8 mouse cellular contexts compared by ENCODE assay signal in genomic region chr7:112328969-112329368, GRCm38 (mm10).
DNase-seq lines count a peak whose midpoint lies in the region; ATAC-seq and TF ChIP-seq lines count a peak whose summit lies in the region.
"Had no signal": no experiment of that assay in that cellular context is flagged by ENCODE, and none has a peak within 500 bp of the region (broad histone marks: within the 10 kb centered on the region; RNA-seq: fewer than 3 reads in every experiment).

No protein-coding gene starts in this region.

- H3K4me2 ChIP-seq in CH12.LX (ENCODE audit: insufficient read depth, low read depth, poor library complexity, severe bottlenecking) = no peak overlapping the region
- no peak overlapping the region for H3K4me2 ChIP-seq in heart, embryonic 14.5 days (ENCODE audit: low read length)
- H3K4me2 ChIP-seq: embryonic facial prominence, embryonic 13.5 days had no signal

- no peak overlapping the region for H3K27ac ChIP-seq in CH12.LX (ENCODE audit: insufficient read depth, low read depth)
- peak overlapping the region; percentile 15 to 17; a peak in 1 of 4 replicates for H3K27ac ChIP-seq in heart, embryonic 14.5 days (replicated peaks in 1 of 2; ENCODE audit: control insufficient read depth in 1 of 2, insufficient read depth in 1 of 2, low read depth in 2 of 2, low read length in 2 of 2)
- H3K27ac ChIP-seq: embryonic facial prominence, embryonic 13.5 days had no signal

- no peak for ATAC-seq in heart, embryonic 14.5 days (ENCODE audit: insufficient number of reproducible peaks, insufficient read depth, low FRiP score, low read depth)

- H3K9ac ChIP-seq in CH12.LX (ENCODE audit: insufficient read depth, low read depth) = no peak overlapping the region
- no peak overlapping the region for H3K9ac ChIP-seq in heart, embryonic 14.5 days (ENCODE audit: low read length)
- H3K9ac ChIP-seq: embryonic facial prominence, embryonic 13.5 days had no signal

- in situ Hi-C loops in CH12.LX (cut with MboI; ENCODE audit: low pct_ligation_motif_present, low pct_unique_long_range_greater_than_20kb, low sequenced_read_pairs) = no loop called here

- TF ChIP-seq RAD21 in CH12.LX (IDR thresholded peaks at IDR 0.05; ENCODE audit: low read depth, low read length) = peak; percentile 37

- peaks cover 45% of the 10 kb centered on the region for H3K27me3 ChIP-seq in CH12.LX (replicated peaks)
- H3K27me3 ChIP-seq in heart, embryonic 14.5 days (ENCODE audit: control insufficient read depth, insufficient read depth, low read length) = no peaks in the 10 kb centered on the region

- H3K36me3 ChIP-seq in CH12.LX (replicated peaks in 1 of 2; ENCODE audit: control insufficient read depth in 1 of 2, insufficient read depth in 1 of 2, low read length in 1 of 2) = no peaks in the 10 kb centered on the region
- H3K36me3 ChIP-seq in heart, embryonic 14.5 days (ENCODE audit: control insufficient read depth, insufficient read depth, low read length) = peaks cover 98% of the 10 kb centered on the region
- H3K36me3 ChIP-seq: embryonic facial prominence, embryonic 13.5 days had no signal

- dilution Hi-C loops in CH12.LX (cut with MboI; ENCODE audit: extremely low pct_ligation_motif_present, extremely low pct_unique_long_range_greater_than_20kb, low sequenced_read_pairs) = no loop called here

- no peaks in the 10 kb centered on the region for H3K4me1 ChIP-seq in CH12.LX (ENCODE audit: control insufficient read depth in 1 of 2, insufficient read depth in 2 of 2)
- H3K4me1 ChIP-seq in heart, embryonic 14.5 days (ENCODE audit: control insufficient read depth in 2 of 2, insufficient read depth in 2 of 2, low read length in 2 of 2) = peaks cover 4 to 18% of the 10 kb centered on the region in 2 experiments; a peak in 3 of 4 replicates

- WGBS in heart, embryonic 14.5 days = 9% methylated on average over 1 of the region's 1 CpGs

- H3K79me2 ChIP-seq in CH12.LX (replicated peaks; ENCODE audit: control insufficient read depth, extremely low read depth, insufficient read depth, poor library complexity, severe bottlenecking) = no peaks in the 10 kb centered on the region

- DNase-seq in layer of hippocampus, postnatal 14 days (ENCODE audit: low spot score in 2 of 2) = peak; percentile 43 to 64
- DNase-seq in layer of hippocampus, adult 9-11 months = no peak
- peak; percentile 54 for DNase-seq in CH12.LX (ENCODE audit: extremely low read depth)
- peak; percentile 74 for DNase-seq in adipocyte (ENCODE audit: low spot score)
- peak; percentile 70 for DNase-seq in lung, postnatal 14 days
- DNase-seq in spleen, adult 12 weeks (ENCODE audit: low spot score) = no peak

- no peaks in the 10 kb centered on the region for H3K9me3 ChIP-seq in CH12.LX (replicated peaks; ENCODE audit: low read length)
- no peaks in the 10 kb centered on the region for H3K9me3 ChIP-seq in heart, embryonic 14.5 days (ENCODE audit: control insufficient read depth, low read length)

- no peak overlapping the region for H3K4me3 ChIP-seq in CH12.LX (replicated peaks in 1 of 3; ENCODE audit: low read depth in 2 of 3, low read length in 2 of 3, poor library complexity in 1 of 3)
- H3K4me3 ChIP-seq in heart, embryonic 14.5 days (ENCODE audit: control insufficient read depth in 1 of 2, insufficient read depth in 1 of 2, low read depth in 1 of 2, low read length in 2 of 2) = no peak overlapping the region
- H3K4me3 ChIP-seq: embryonic facial prominence, embryonic 13.5 days had no signal

- no peak for TF ChIP-seq EP300 in CH12.LX (IDR thresholded peaks at IDR 0.05; ENCODE audit: low read length)

- TF ChIP-seq POLR2A in CH12.LX (IDR thresholded peaks at IDR 0.05; ENCODE audit: low read depth, low read length) = no peak

- TF ChIP-seq CTCF in CH12.LX (conservative IDR thresholded peaks at IDR 0.05 in 1 of 2, IDR thresholded peaks at IDR 0.05 in 1 of 2; ENCODE audit: low read depth in 2 of 2, low read length in 2 of 2) = peak; percentile 49 to 72

TF ChIP-seq in CH12.LX, 34 proteins besides CTCF, POLR2A, EP300 and RAD21:
- TF ChIP-seq TBP (conservative IDR thresholded peaks at IDR 0.05; ENCODE audit: low read depth, low read length) = no peak
- peak; percentile 63 for TF ChIP-seq SMC3 (IDR thresholded peaks at IDR 0.05; ENCODE audit: low read depth, low read length)
TF ChIP-seq in CH12.LX: peak in this region for 1.

Comparison
In these comparisons a context has a peak if more than half of its experiments do, and no peak if none do; other contexts are left out.
1. DNase-seq: peak in layer of hippocampus, postnatal 14 days (2 of 2), CH12.LX (single experiment), adipocyte (single experiment) and lung, postnatal 14 days (single experiment); none in layer of hippocampus, adult 9-11 months (single experiment) and spleen, adult 12 weeks (single experiment).